Mouse (Mus musculus) erythroblast, embryonic 14.5 days (primary cell): ENCODE measurements around the gene Acvr1b. TPM values are rescaled to one million over a fixed set of nuclear protein-coding genes. Genes with fewer than 3 reads are reported as not detected.

Experiments
- H3K27me3 ChIP-seq: 2 replicates; pipeline ENCODE4 v1.6.1; 2012; ENCODE audit warnings: inconsistent platforms; ENCODE audit not compliant: control insufficient read depth
- H3K36me3 ChIP-seq: 2 replicates; pipeline ENCODE4 v1.6.1; 2012; ENCODE audit warnings: mild to moderate bottlenecking, inconsistent platforms; ENCODE audit not compliant: control insufficient read depth
- H3K4me1 ChIP-seq: 2 replicates; pipeline ENCODE4 v1.6.1; 2012; ENCODE audit warnings: inconsistent platforms; ENCODE audit not compliant: control insufficient read depth
- H3K4me3 ChIP-seq: replicated peaks from 2 replicates; pipeline ENCODE3; 2012; ENCODE audit warnings: moderate library complexity, mild to moderate bottlenecking, inconsistent platforms
- H3K9me3 ChIP-seq: 2 replicates; pipeline ENCODE4 v1.6.1; 2012; ENCODE audit warnings: low read length, inconsistent platforms, mixed read lengths; ENCODE audit not compliant: control insufficient read depth
- GATA1 ChIP-seq: IDR thresholded peaks from 2 replicates; pipeline ENCODE4 v1.6.1; 2012; ENCODE audit warnings: low read length, inconsistent platforms, mixed read lengths
- TAL1 ChIP-seq: IDR thresholded peaks from 3 replicates; pipeline ENCODE4 v1.6.1; 2012; ENCODE audit warnings: low read length, inconsistent platforms, mixed read lengths
- polyA plus RNA-seq: library from polyadenylated mRNA; stranded (reverse); fragments of >175 nt; gene quantifications from 2 replicates; pipeline ENCODE4 v1.2.3, GENCODE M21; 2012

Gene Acvr1b
- polyA plus RNA-seq, 1 experiment, result 0.02 TPM

DNA sequence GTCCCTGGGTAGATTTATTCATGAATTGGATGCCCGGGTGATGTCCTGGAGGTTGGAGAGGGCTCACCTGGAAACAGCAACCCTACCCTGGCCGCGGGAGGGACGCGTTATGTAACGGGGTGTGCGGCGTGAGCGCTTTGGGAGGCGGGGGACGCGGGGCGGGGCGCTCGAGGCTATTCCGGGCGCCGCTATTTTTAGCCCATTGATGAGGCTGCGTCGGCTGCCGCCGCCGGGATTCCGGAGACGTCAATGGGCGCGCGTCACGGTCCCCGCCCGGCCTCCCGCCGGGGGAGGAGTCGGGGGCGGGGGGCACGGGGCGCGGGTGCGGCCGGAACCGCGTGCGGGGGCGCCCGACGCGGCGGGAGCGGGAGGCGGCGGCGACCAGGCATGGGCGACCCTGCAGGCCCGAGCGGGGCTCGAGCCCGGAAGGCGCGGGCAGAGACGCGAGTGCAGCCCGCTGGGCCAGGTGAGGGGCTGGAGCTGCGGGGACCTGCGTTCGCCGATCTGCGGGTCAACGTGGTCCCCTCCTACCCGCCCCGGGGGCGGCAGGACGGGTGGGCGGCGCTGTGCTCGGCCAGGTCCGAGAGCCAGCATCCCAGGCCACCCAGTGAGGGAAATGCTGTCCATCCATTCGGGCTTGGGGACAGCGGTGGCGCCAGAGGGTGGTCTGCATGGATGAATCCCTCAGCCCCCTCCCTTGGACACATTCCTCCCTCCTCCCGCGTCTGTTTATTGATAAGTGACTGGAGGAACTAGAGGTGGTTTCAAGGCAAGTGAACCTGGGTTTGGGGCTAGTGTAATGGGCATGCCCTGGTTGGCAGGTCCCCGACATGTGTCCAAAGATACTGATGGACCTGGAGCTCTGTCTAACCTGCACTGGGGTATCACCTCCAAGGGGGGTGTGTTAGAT, 80.3 kb downstream of the Acvr1b start, which contains the start of gene Nr4a1:
Nr4a1 (plus strand) TSS at position 384 of the 910 bp plus-strand sequence.
- H3K27me3 ChIP-seq, result peaks cover 50% of the 10 kb centered on the region
- peak within 1 kb of the TSS; percentile 33 for H3K4me3 ChIP-seq
- TF ChIP-seq GATA1, result no peak
- no peak for TF ChIP-seq TAL1
- H3K36me3 ChIP-seq, result no peaks in the 10 kb centered on the region
- H3K9me3 ChIP-seq, result 0 out of 2 replicates have a peak, but pooled peaks cover 3% of the 10 kb centered on the region
- H3K4me1 ChIP-seq, result no peaks in the 10 kb centered on the region; the same call in 1 of the 2 replicates

DNA sequence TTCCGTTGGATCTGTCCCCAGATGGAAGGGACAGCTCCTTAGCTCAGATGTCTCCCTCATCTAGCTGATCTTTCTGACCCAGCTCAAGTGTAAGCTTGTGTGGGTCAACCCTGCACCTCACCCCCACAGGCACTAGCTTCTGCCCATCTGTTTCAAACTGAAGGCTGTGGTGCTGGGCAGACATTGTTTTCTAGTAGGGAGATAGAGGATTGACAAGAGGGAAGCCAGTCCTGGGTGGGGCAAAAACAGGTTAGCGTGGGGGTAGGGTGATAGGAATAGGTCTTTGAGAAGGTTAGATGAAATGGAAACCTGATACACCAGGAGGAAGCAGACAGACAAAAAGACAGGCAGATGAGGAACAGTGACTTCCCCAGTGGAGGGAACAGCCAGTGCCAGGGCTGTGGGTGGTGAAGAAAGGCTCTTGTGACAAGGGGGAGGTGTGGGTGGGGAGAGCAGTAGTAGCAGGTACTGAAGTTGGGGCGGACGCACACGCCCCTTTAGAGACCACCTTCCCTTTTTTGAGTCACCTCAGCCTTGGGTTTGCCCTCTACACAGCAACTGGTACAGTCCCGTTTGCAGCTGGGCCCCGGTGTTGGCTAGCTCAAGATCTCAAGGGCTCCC, 82.1 kb downstream of the Acvr1b start:
- 0 out of 2 replicates have a peak, but pooled peaks cover 3% of the 10 kb centered on the region for H3K9me3 ChIP-seq
- TF ChIP-seq GATA1 (no peak), TAL1 (no peak)
- H3K27me3 ChIP-seq, result peaks cover 50% of the 10 kb centered on the region
- H3K4me3 ChIP-seq, result no peak overlapping the region
- no peaks in the 10 kb centered on the region for H3K36me3 ChIP-seq
- H3K4me1 ChIP-seq, result no peaks in the 10 kb centered on the region; the same call in 1 of the 2 replicates

DNA sequence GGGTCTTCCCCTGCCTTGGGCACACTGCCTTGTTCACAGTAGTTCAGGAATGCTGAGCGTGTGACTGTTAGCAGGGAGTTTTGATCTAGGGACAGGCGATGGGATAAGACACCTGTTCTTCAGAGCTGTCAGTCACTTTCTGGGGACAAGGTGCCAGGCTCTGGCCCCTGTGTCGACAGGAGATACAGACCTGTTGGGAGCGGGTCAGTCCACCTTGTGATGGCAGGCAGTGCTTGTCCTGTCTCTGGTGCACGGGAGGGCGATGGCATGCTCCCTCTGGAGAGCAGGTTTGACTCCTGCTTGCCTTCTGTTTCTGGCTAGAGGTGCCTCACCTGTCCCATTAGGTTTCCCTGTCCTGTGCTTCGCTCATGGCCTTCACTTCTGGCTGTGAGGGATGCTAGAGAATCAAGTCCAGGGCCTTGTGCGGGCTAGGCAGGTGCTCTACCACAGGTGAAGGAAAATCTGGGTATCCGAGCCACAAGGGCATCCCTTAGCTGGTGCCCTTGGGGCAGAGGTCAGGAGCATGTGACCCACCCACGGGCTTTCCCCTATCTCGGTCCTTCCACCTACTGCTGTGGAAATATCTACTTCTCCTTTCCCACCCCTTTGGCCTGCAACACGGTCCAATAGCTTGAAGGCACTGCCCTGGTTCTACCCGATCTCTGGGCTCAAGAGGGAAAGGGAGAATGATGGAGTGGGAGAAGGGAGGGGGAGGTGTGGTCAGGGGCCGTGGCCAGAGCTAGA, 82.8 kb downstream of the Acvr1b start:
- no peaks in the 10 kb centered on the region for H3K36me3 ChIP-seq
- H3K27me3 ChIP-seq, result peaks cover 50% of the 10 kb centered on the region
- peaks cover 5% of the 10 kb centered on the region for H3K4me1 ChIP-seq
- 0 out of 2 replicates have a peak, but pooled peaks cover 3% of the 10 kb centered on the region for H3K9me3 ChIP-seq
- no peak overlapping the region for H3K4me3 ChIP-seq
- TF ChIP-seq TAL1 (no peak), GATA1 (no peak)

DNA sequence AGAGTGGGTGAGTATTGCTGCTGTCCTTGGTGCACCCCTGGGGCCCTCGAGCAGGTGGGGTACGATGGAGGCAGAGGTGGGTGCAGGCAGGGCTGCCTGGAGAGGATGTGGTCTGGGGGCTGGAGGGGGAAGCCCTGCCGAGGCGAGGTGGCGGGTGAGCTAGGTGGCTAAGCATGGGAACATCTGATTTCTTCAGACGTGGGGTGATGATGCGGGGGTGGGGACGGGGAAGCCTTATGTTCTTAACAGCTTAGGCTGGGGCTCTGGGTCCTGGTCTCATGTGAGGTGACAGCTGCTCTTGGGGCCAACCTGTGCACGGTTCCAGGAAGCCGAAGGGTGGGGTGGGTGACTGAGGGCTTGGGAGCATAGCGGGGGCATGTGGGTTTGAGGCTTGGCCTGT, 84.6 kb downstream of the Acvr1b start:
- Histone ChIP-seq H3K27me3 (peaks cover 34% of the 10 kb centered on the region), H3K9me3 (no peaks in the 10 kb centered on the region), H3K4me1 (peaks cover 5% of the 10 kb centered on the region), H3K4me3 (no peak overlapping the region), H3K36me3 (no peaks in the 10 kb centered on the region)
- TF ChIP-seq GATA1 (no peak), TAL1 (no peak)

DNA sequence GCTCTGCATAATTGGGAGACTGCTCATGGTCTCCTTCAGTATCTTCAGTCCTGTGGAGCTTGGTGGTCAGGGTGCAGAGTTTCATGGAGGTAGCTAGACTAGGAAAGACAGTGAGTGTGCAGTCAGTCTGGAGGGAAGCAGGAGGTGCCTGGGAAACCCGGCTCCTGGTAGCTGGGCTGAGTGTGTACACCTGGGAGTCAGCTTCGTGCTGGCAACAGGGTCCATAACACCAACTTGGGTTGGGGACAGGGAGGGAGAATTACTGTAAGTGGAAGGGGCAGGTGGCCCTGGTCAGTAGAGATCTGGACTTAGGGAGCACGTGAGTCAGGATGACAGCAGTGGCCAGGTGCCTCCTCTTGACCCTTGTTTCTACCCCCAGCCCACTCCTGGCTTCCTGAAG, 86.1 kb downstream of the Acvr1b start:
- no peak overlapping the region for H3K4me3 ChIP-seq
- H3K36me3 ChIP-seq, result no peaks in the 10 kb centered on the region
- peaks cover 5% of the 10 kb centered on the region for H3K4me1 ChIP-seq
- TF ChIP-seq TAL1 (no peak), GATA1 (no peak)
- no peaks in the 10 kb centered on the region for H3K9me3 ChIP-seq
- peaks cover 19% of the 10 kb centered on the region for H3K27me3 ChIP-seq

DNA sequence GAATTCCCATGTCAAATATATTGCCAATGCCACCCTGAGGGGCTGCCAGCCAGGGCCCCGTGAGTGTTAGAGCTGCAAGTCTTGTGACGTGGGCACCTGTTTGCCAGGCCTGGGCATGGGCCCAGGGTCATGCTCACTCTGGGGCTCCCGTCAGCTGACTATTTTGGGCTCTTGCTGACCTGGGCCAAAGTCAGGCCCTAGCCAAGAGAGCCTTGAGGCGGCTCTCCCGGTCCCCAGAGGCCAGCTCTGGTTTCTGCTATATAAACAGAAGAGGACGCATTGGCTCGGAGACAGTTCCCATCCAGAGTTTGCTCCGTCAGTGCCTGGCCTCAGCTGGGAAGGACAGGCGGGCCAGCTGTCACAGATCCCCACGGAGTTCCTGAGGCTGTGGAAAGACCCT, 86.5 kb downstream of the Acvr1b start:
- TF ChIP-seq TAL1, result no peak
- TF ChIP-seq GATA1, result no peak
- Histone ChIP-seq H3K4me3 (no peak overlapping the region), H3K9me3 (no peaks in the 10 kb centered on the region), H3K4me1 (peaks cover 5% of the 10 kb centered on the region), H3K27me3 (peaks cover 17% of the 10 kb centered on the region), H3K36me3 (no peaks in the 10 kb centered on the region)

DNA sequence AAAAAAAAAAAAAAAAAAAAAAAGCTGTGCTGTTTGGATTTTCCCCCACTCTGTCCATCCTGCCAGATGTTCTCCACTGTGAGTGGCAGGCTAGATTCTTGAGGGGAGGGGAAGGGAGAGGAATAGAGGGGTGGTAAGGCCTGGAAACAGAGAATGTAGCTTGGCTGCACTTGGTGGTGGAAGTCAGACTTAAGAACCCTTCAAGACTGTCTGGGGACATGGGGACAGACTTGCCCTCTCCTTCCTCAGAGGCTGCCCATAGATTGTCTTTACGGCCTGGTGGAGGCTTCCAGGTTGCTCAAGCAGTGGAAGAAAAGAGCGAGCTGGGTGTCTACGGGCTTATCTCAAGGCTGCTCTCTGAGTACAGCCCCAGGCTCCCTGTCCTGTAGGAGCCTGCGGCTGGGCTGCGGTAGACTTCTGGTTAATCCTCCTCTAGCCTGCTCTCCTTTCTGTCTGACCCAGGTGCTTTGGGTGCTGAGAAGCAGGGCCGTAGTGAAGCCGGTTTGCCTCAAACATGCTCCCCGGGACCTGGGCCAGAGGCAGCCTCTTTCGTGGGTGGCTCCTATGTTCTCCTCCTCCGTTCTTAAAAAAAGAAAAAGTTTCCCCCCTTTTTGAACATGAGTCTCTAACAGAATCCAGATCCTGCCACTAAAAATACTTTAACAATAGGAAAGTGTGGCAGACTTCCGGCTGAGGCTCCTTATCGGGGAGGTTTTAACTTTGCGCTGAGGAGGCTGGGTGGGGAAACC, 87.2 kb downstream of the Acvr1b start:
- peaks cover 18% of the 10 kb centered on the region for H3K27me3 ChIP-seq
- H3K36me3 ChIP-seq, result no peaks in the 10 kb centered on the region
- TF ChIP-seq GATA1, result no peak
- TF ChIP-seq TAL1, result no peak
- H3K4me3 ChIP-seq, result no peak overlapping the region
- H3K9me3 ChIP-seq, result no peaks in the 10 kb centered on the region; the same call in 1 of the 2 replicates
- H3K4me1 ChIP-seq, result peaks cover 6% of the 10 kb centered on the region

DNA sequence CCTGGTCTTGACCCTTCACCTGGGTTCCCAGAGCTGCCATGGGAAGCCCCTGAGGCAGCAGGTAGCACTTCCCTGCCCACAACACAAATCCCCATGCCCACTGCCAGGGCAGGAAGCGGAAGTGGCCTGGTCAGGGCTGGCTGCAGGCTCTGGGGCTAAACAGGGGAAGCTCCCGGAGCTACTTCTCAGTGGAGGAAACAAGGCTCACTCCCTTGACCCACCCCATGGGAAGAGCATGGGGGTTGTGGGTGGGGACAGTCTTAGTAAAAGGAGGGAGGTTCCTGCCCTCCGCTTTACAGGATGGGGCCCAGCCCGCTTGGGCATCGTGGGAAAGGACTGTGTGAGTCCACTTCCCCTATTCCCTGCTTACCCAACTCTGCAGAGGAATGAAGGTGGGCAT, 88.6 kb downstream of the Acvr1b start:
- Histone ChIP-seq H3K27me3 (peaks cover 25% of the 10 kb centered on the region), H3K36me3 (no peaks in the 10 kb centered on the region), H3K4me3 (no peak overlapping the region), H3K4me1 (peaks cover 8% of the 10 kb centered on the region), H3K9me3 (no peaks in the 10 kb centered on the region; the same call in 1 of the 2 replicates)
- TF ChIP-seq GATA1, result no peak

Other genes with a start within 250 kb of the Acvr1b start
- not detected in 2 replicates for gene Gm47841, start 126.7 kb upstream of the Acvr1b start, polyA plus RNA-seq
- not detected in 2 replicates for gene Fignl2, start 95.5 kb upstream of the Acvr1b start, polyA plus RNA-seq
- gene Ankrd33, start 58.3 kb upstream of the Acvr1b start, polyA plus RNA-seq, result not detected in 2 replicates
- gene Acvrl1, start 45.5 kb upstream of the Acvr1b start, polyA plus RNA-seq, result 0.15 TPM in 1 of 2 replicates, not detected in the other
- gene Grasp, start 50.1 kb downstream of the Acvr1b start, polyA plus RNA-seq, result 0.05 TPM in 1 of 2 replicates, not detected in the other
- 0.14 and 0.16 TPM in 2 replicates for gene Nr4a1, start 80.2 kb downstream of the Acvr1b start, polyA plus RNA-seq
- 2.8 and 3.0 TPM in 2 replicates for gene Atg101, start 110.2 kb downstream of the Acvr1b start, polyA plus RNA-seq
- not detected in 2 replicates for gene 6030408B16Rik, start 119.1 kb downstream of the Acvr1b start, polyA plus RNA-seq
- not detected in 2 replicates for gene Krt80, start 196.1 kb downstream of the Acvr1b start, polyA plus RNA-seq
- not detected in 2 replicates for gene Krt7, start 237.0 kb downstream of the Acvr1b start, polyA plus RNA-seq